Mouse (Mus musculus): ENCODE results near the gene Cdc7.
"Not testable (repeated sequence)": the region's sequence is repeated elsewhere in the genome, so short reads cannot be mapped to it uniquely, and the experiment has no call there.

The Cdc7 gene

GRCm38 (mm10) chr5:106963584-106964512 lies at the start of gene Cdc7:
Gene Cdc7, plus strand, starts transcription at chr5:106964322.
- DNase-seq (ENCODE audit: extremely low read depth, insufficient read length, low spot score) = peak; percentile 93

GRCm38 (mm10) chr5:106919315-106919714 lies 44.8 kb upstream of the Cdc7 start:
- DNase-seq (ENCODE audit: extremely low read depth, insufficient read length, low spot score) = no peak

GRCm38 (mm10) chr5:106925488-106926368 lies 38.4 kb upstream of the Cdc7 start, which contains the start of gene Hfm1:
Gene Hfm1, minus strand, starts transcription at chr5:106926321.
- no peak for DNase-seq (ENCODE audit: extremely low read depth, insufficient read length, low spot score)

GRCm38 (mm10) chr5:106926369-106926686 lies 37.8 kb upstream of the Cdc7 start:
- no peak for DNase-seq (ENCODE audit: extremely low read depth, insufficient read length, low spot score)

GRCm38 (mm10) chr5:106927996-106928395 lies 36.1 kb upstream of the Cdc7 start:
- DNase-seq (ENCODE audit: extremely low read depth, insufficient read length, low spot score) = no peak

GRCm38 (mm10) chr5:106946342-106946741 lies 17.8 kb upstream of the Cdc7 start:
- DNase-seq (ENCODE audit: extremely low read depth, insufficient read length, low spot score) = no peak

- no peak for DNase-seq (ENCODE audit: extremely low read depth, insufficient read length, low spot score)
Measured at GRCm38 (mm10) chr5:106948683-106949082, 15.4 kb upstream of the Cdc7 start.

GRCm38 (mm10) chr5:106956467-106956866 lies 7.7 kb upstream of the Cdc7 start:
- no peak for DNase-seq (ENCODE audit: extremely low read depth, insufficient read length, low spot score)

GRCm38 (mm10) chr5:106959031-106959430 lies 5.1 kb upstream of the Cdc7 start:
- no peak for DNase-seq (ENCODE audit: extremely low read depth, insufficient read length, low spot score)

- DNase-seq (ENCODE audit: extremely low read depth, insufficient read length, low spot score) = no peak
Measured at GRCm38 (mm10) chr5:106960451-106960850, 3.7 kb upstream of the Cdc7 start.

GRCm38 (mm10) chr5:106964513-106965014 lies 442 bp downstream of the Cdc7 start:
- DNase-seq (ENCODE audit: extremely low read depth, insufficient read length, low spot score) = no peak

- no peak for DNase-seq (ENCODE audit: extremely low read depth, insufficient read length, low spot score)
Measured at GRCm38 (mm10) chr5:106966443-106966842, 2.3 kb downstream of the Cdc7 start.

GRCm38 (mm10) chr5:106967578-106967977 lies 3.5 kb downstream of the Cdc7 start:
- no peak for DNase-seq (ENCODE audit: extremely low read depth, insufficient read length, low spot score)

- DNase-seq (ENCODE audit: extremely low read depth, insufficient read length, low spot score) = no peak
Measured at GRCm38 (mm10) chr5:106973883-106974282, 9.8 kb downstream of the Cdc7 start.

GRCm38 (mm10) chr5:106979156-106979555 lies 15.0 kb downstream of the Cdc7 start:
- DNase-seq (ENCODE audit: extremely low read depth, insufficient read length, low spot score) = no peak

- no peak for DNase-seq (ENCODE audit: extremely low read depth, insufficient read length, low spot score)
Measured at GRCm38 (mm10) chr5:106982298-106982952, 18.3 kb downstream of the Cdc7 start.

- not testable (repeated sequence) for DNase-seq (ENCODE audit: extremely low read depth, insufficient read length, low spot score)
Measured at GRCm38 (mm10) chr5:106984934-106985333, 20.8 kb downstream of the Cdc7 start.

GRCm38 (mm10) chr5:106985594-106985993 lies 21.5 kb downstream of the Cdc7 start:
- no peak for DNase-seq (ENCODE audit: extremely low read depth, insufficient read length, low spot score)

- DNase-seq (ENCODE audit: extremely low read depth, insufficient read length, low spot score) = no peak
Measured at GRCm38 (mm10) chr5:106989181-106989580, 25.1 kb downstream of the Cdc7 start.

GRCm38 (mm10) chr5:106989786-106990185 lies 25.7 kb downstream of the Cdc7 start:
- DNase-seq (ENCODE audit: extremely low read depth, insufficient read length, low spot score) = no peak
